Mouse (Mus musculus): Measurements from ENCODE around the gene Ifna4. TPM values are rescaled to one million over a fixed set of nuclear protein-coding genes. Genes with fewer than 3 reads are reported as not detected.

Gene Ifna4
- polyA plus RNA-seq, 1 experiment, result not detected

GRCm38 (mm10) chr4:88888236-88888635 is 46.6 kb downstream of the Ifna4 start:
- no peaks in the 10 kb centered on the region for H3K36me3 ChIP-seq (ENCODE audit: control insufficient read depth, insufficient read depth, low read length)
- H3K27ac ChIP-seq (ENCODE audit: insufficient read depth, low read depth, low read length), result no peak overlapping the region
- no peaks in the 10 kb centered on the region for H3K27me3 ChIP-seq (ENCODE audit: control insufficient read depth, insufficient read depth, low read length)
- no peak overlapping the region for H3K4me3 ChIP-seq (ENCODE audit: low read depth, low read length)
- TF ChIP-seq POLR2A (IDR thresholded peaks at IDR 0.05; ENCODE audit: low read depth, low read length), result no peak
- H3K4me1 ChIP-seq (ENCODE audit: control insufficient read depth, insufficient read depth, insufficient read length, low read length), result no peaks in the 10 kb centered on the region; the same call in 1 of the 2 replicates

Other genes with a start within 250 kb of the Ifna4 start
- gene Ifna9, start 249.5 kb upstream of the Ifna4 start, polyA plus RNA-seq (2012; rRNA removed), result not detected in 2 replicates
- not detected in 2 replicates for gene Ifna12, start 238.5 kb upstream of the Ifna4 start, polyA plus RNA-seq (2012; rRNA removed)
- gene C87499, start 207.4 kb upstream of the Ifna4 start, polyA plus RNA-seq (2012; rRNA removed), result not detected in 2 replicates
- gene Ifna13, start 197.4 kb upstream of the Ifna4 start, polyA plus RNA-seq (2012; rRNA removed), result not detected in 2 replicates
- gene Ifna16, start 164.9 kb upstream of the Ifna4 start, polyA plus RNA-seq (2012; rRNA removed), result not detected in 2 replicates
- not detected in 2 replicates for gene Ifna2, start 157.9 kb upstream of the Ifna4 start, polyA plus RNA-seq (2012; rRNA removed)
- not detected in 2 replicates for gene Ifnab, start 150.5 kb upstream of the Ifna4 start, polyA plus RNA-seq (2012; rRNA removed)
- 0.68 TPM in 1 of 2 replicates, not detected in the other for gene Gm26566, start 120.1 kb upstream of the Ifna4 start, polyA plus RNA-seq (2012; rRNA removed)
- 6.5 and 11.3 TPM in 2 replicates for gene Klhl9, start 119.4 kb upstream of the Ifna4 start, polyA plus RNA-seq (2012; rRNA removed)
- gene Gm13271, start 87.0 kb upstream of the Ifna4 start, polyA plus RNA-seq (2012; rRNA removed), result not detected in 2 replicates
- 0.08 TPM in 2 replicates for gene Gm13283, start 81.7 kb upstream of the Ifna4 start, polyA plus RNA-seq (2012; rRNA removed)
- gene Gm13290, start 68.0 kb upstream of the Ifna4 start, polyA plus RNA-seq (2012; rRNA removed), result not detected in 2 replicates
- gene Gm13289, start 64.9 kb upstream of the Ifna4 start, polyA plus RNA-seq (2012; rRNA removed), result not detected in 2 replicates
- not detected in 2 replicates for gene Gm13272, start 62.0 kb upstream of the Ifna4 start, polyA plus RNA-seq (2012; rRNA removed)
- not detected in 2 replicates for gene Ifnz, start 59.7 kb upstream of the Ifna4 start, polyA plus RNA-seq (2012; rRNA removed)
- gene Gm13276, start 56.2 kb upstream of the Ifna4 start, polyA plus RNA-seq (2012; rRNA removed), result not detected in 2 replicates
- not detected in 2 replicates for gene Gm13277, start 53.2 kb upstream of the Ifna4 start, polyA plus RNA-seq (2012; rRNA removed)
- not detected in 2 replicates for gene Gm13278, start 50.3 kb upstream of the Ifna4 start, polyA plus RNA-seq (2012; rRNA removed)
- not detected in 2 replicates for gene Gm13275, start 47.4 kb upstream of the Ifna4 start, polyA plus RNA-seq (2012; rRNA removed)
- gene Gm13279, start 44.5 kb upstream of the Ifna4 start, polyA plus RNA-seq (2012; rRNA removed), result not detected in 2 replicates
- not detected in 2 replicates for gene Gm13285, start 42.2 kb upstream of the Ifna4 start, polyA plus RNA-seq (2012; rRNA removed)
- not detected in 2 replicates for gene Gm13287, start 38.6 kb upstream of the Ifna4 start, polyA plus RNA-seq (2012; rRNA removed)
- gene Gm13288, start 36.3 kb upstream of the Ifna4 start, polyA plus RNA-seq (2012; rRNA removed), result not detected in 2 replicates
- not detected in 2 replicates for gene Ifna7, start 25.6 kb upstream of the Ifna4 start, polyA plus RNA-seq (2012; rRNA removed)
- gene Ifna11, start 21.9 kb upstream of the Ifna4 start, polyA plus RNA-seq (2012; rRNA removed), result not detected in 2 replicates
- gene Ifna6, start 14.4 kb upstream of the Ifna4 start, polyA plus RNA-seq (2012; rRNA removed), result not detected in 2 replicates
- gene Ifna5, start 6.3 kb upstream of the Ifna4 start, polyA plus RNA-seq (2012; rRNA removed), result not detected in 2 replicates
- not detected in 2 replicates for gene Ifna1, start 8.2 kb downstream of the Ifna4 start, polyA plus RNA-seq (2012; rRNA removed)
- gene Ifne, start 38.3 kb downstream of the Ifna4 start, polyA plus RNA-seq (2012; rRNA removed), result 0.42 TPM in 1 of 2 replicates, not detected in the other

Data from small intestine, adult 2 months (tissue).